Mouse (Mus musculus) kidney, embryonic 14.5 days (tissue): ENCODE results near the gene Etfdh. TPM values are rescaled to one million over a fixed set of nuclear protein-coding genes. Genes with fewer than 3 reads are reported as not detected.
A peak's percentile ranks its signal among the peaks of the same experiment; 100 is the strongest.
"Not testable (repeated sequence)": the region's sequence is repeated elsewhere in the genome, so short reads cannot be mapped to it uniquely, and the experiment has no call there.

ENCODE experiments used
- ATAC-seq: fragments of 200-750 bp; cut with Nextera tagmentation; 2 replicates; pipeline ENCODE4 v1.8.0; 2017; ENCODE audit warnings: moderate number of reproducible peaks, mild to moderate bottlenecking, moderate TSS enrichment, moderate library complexity; ENCODE audit not compliant: low FRiP score, low TSS enrichment
- H3K27ac ChIP-seq: fragments of 300-500 bp; sonication (generic); 2 replicates; pipeline ENCODE4 v1.5.1; 2014; ENCODE audit warnings: low read depth, mild to moderate bottlenecking, low read length, moderate library complexity, mixed read lengths
- H3K27me3 ChIP-seq: fragments of 300-500 bp; sonication (generic); 2 replicates; pipeline ENCODE4 v1.6.1; 2014; ENCODE audit warnings: mild to moderate bottlenecking, low read length; ENCODE audit not compliant: control insufficient read depth, insufficient read depth
- H3K36me3 ChIP-seq: fragments of 300-500 bp; sonication (generic); 2 replicates; pipeline ENCODE4 v1.6.1; 2014; ENCODE audit warnings: low read length, mixed read lengths; ENCODE audit not compliant: control insufficient read depth, insufficient read depth
- H3K4me1 ChIP-seq: fragments of 300-500 bp; sonication (generic); 2 replicates; pipeline ENCODE4 v1.6.1; 2014; ENCODE audit warnings: low read length, mixed read lengths; ENCODE audit not compliant: control insufficient read depth, insufficient read depth
- H3K4me2 ChIP-seq: fragments of 300-500 bp; sonication (generic); replicated peaks from 2 replicates; pipeline ENCODE4 v1.6.1; 2014; ENCODE audit warnings: low read depth, mild to moderate bottlenecking, low read length
- H3K4me3 ChIP-seq: fragments of 300-500 bp; sonication (generic); 2 replicates; pipeline ENCODE4 v1.5.1; 2014; ENCODE audit warnings: mild to moderate bottlenecking, low read length
- H3K9ac ChIP-seq: fragments of 300-500 bp; sonication (generic); 2 replicates; pipeline ENCODE4 v1.6.1; 2014; ENCODE audit warnings: low read depth, mild to moderate bottlenecking, low read length, moderate library complexity
- H3K9me3 ChIP-seq: fragments of 300-500 bp; sonication (generic); 2 replicates; pipeline ENCODE4 v1.6.1; 2016; ENCODE audit warnings: low read length; ENCODE audit not compliant: control insufficient read depth
- WGBS: fragments of 180-500 bp; shearing (Covaris S2); extraction: QIAGEN DNeasy Blood & Tissue Kit; methylation state at CpG from one replicate; pipeline ENCODE4 v1.1.7; 2014; 5-methylcytosine and 5-hydroxymethylcytosine counted together
- polyA plus RNA-seq: library from polyadenylated mRNA; unstranded; fragments of >200 nt; fragmentation: Nextera tagmentation; extraction: Ambion mirVana; gene quantifications from 2 replicates; pipeline ENCODE4 v1.2.1, GENCODE M21; 2014

The Etfdh gene
- polyA plus RNA-seq, 1 experiment from 2014 or later: 60.9 TPM

- no peak overlapping the region for H3K4me3 ChIP-seq
- 8% methylated on average over 6 of the region's 6 CpGs for WGBS
- H3K4me2 ChIP-seq: no peak overlapping the region
- peak; percentile 78 for ATAC-seq
- H3K4me1 ChIP-seq: no peaks in the 10 kb centered on the region
- H3K36me3 ChIP-seq: no peaks in the 10 kb centered on the region
- no peaks in the 10 kb centered on the region for H3K9me3 ChIP-seq
- no peaks in the 10 kb centered on the region for H3K27me3 ChIP-seq
- H3K27ac ChIP-seq: no peak overlapping the region
- H3K9ac ChIP-seq: no peak overlapping the region
These were observed 42.5 kb downstream of the Etfdh start for GRCm38 (mm10) chr3:79586804-79587203.

GRCm38 (mm10) chr3:79579891-79580575 lies 49.3 kb downstream of the Etfdh start:
- H3K27ac ChIP-seq: no peak overlapping the region
- no peak overlapping the region for H3K9ac ChIP-seq
- no peak overlapping the region for H3K4me3 ChIP-seq
- ATAC-seq: no peak
- H3K9me3 ChIP-seq: no peaks in the 10 kb centered on the region
- no peaks in the 10 kb centered on the region for H3K27me3 ChIP-seq
- peaks cover 4% of the 10 kb centered on the region; the same call in 1 of the 2 replicates for H3K4me1 ChIP-seq
- no peaks in the 10 kb centered on the region for H3K36me3 ChIP-seq
- no peak overlapping the region for H3K4me2 ChIP-seq
- 65% methylated on average over 5 of the region's 5 CpGs for WGBS

- peaks cover 4% of the 10 kb centered on the region; the same call in 1 of the 2 replicates for H3K4me1 ChIP-seq
These were observed 51.1 kb downstream of the Etfdh start for GRCm38 (mm10) chr3:79578164-79578563.

GRCm38 (mm10) chr3:79577606-79578005 lies 51.7 kb downstream of the Etfdh start:
- no peak overlapping the region for H3K27ac ChIP-seq
- H3K9me3 ChIP-seq: no peaks in the 10 kb centered on the region
- peaks cover 4% of the 10 kb centered on the region; the same call in 1 of the 2 replicates for H3K4me1 ChIP-seq
- H3K4me3 ChIP-seq: no peak overlapping the region
- H3K4me2 ChIP-seq: no peak overlapping the region
- no peaks in the 10 kb centered on the region for H3K36me3 ChIP-seq
- ATAC-seq: no peak
- no peak overlapping the region for H3K9ac ChIP-seq
- no peaks in the 10 kb centered on the region for H3K27me3 ChIP-seq
- WGBS: 84% methylated on average over 6 of the region's 6 CpGs

More at GRCm38 (mm10) chr3:79578164-79578563, 51.1 kb downstream of the Etfdh start:
- Histone ChIP-seq H3K4me3 (no peak overlapping the region), H3K9ac (no peak overlapping the region), H3K4me2 (no peak overlapping the region), H3K36me3 (no peaks in the 10 kb centered on the region), H3K27me3 (no peaks in the 10 kb centered on the region), H3K9me3 (no peaks in the 10 kb centered on the region), H3K27ac (no peak overlapping the region)
- 54% methylated on average over 6 of the region's 6 CpGs for WGBS
- no peak for ATAC-seq

GRCm38 (mm10) chr3:79576865-79577264 lies 52.4 kb downstream of the Etfdh start:
- Histone ChIP-seq H3K36me3 (no peaks in the 10 kb centered on the region), H3K4me3 (no peak overlapping the region), H3K9ac (no peak overlapping the region), H3K27me3 (no peaks in the 10 kb centered on the region), H3K9me3 (no peaks in the 10 kb centered on the region), H3K27ac (no peak overlapping the region), H3K4me1 (peaks cover 4% of the 10 kb centered on the region; the same call in 1 of the 2 replicates), H3K4me2 (0 out of 2 replicates have a peak overlapping the region, but pooled peaks have one; percentile 15)
- WGBS: 20% methylated on average over 5 of the region's 5 CpGs
- ATAC-seq: peak; percentile 68; the same call in 1 of the 2 replicates

- peak; percentile 40; the same call in 1 of the 2 replicates for ATAC-seq
- peak overlapping the region; percentile 15; the same call in 1 of the 2 replicates for H3K4me2 ChIP-seq
- WGBS: 13% methylated on average over 3 of the region's 3 CpGs
- no peaks in the 10 kb centered on the region for H3K36me3 ChIP-seq
- no peak overlapping the region for H3K9ac ChIP-seq
- H3K27me3 ChIP-seq: no peaks in the 10 kb centered on the region
- no peaks in the 10 kb centered on the region for H3K9me3 ChIP-seq
- no peak overlapping the region for H3K27ac ChIP-seq
- H3K4me1 ChIP-seq: peaks cover 4% of the 10 kb centered on the region; the same call in 1 of the 2 replicates
- H3K4me3 ChIP-seq: no peak overlapping the region
These were observed 52.9 kb downstream of the Etfdh start for GRCm38 (mm10) chr3:79576468-79576816.

- peaks cover 4% of the 10 kb centered on the region; the same call in 1 of the 2 replicates for H3K4me1 ChIP-seq
- H3K9ac ChIP-seq: no peak overlapping the region
- H3K9me3 ChIP-seq: no peaks in the 10 kb centered on the region
- ATAC-seq: peak; percentile 52
- H3K27ac ChIP-seq: no peak overlapping the region
- WGBS: 43% methylated on average over 10 of the region's 10 CpGs
- peak overlapping the region; percentile 15; the same call in 1 of the 2 replicates for H3K4me2 ChIP-seq
- H3K4me3 ChIP-seq: no peak overlapping the region
- no peaks in the 10 kb centered on the region for H3K27me3 ChIP-seq
- no peaks in the 10 kb centered on the region for H3K36me3 ChIP-seq
These were observed 53.5 kb downstream of the Etfdh start for GRCm38 (mm10) chr3:79575576-79576467.

GRCm38 (mm10) chr3:79574336-79574735 lies 55.0 kb downstream of the Etfdh start:
- ATAC-seq: no peak
- no peaks in the 10 kb centered on the region for H3K36me3 ChIP-seq
- H3K4me2 ChIP-seq: no peak overlapping the region
- H3K9me3 ChIP-seq: no peaks in the 10 kb centered on the region
- H3K27me3 ChIP-seq: no peaks in the 10 kb centered on the region
- no peak overlapping the region for H3K4me3 ChIP-seq
- peaks cover 4% of the 10 kb centered on the region; the same call in 1 of the 2 replicates for H3K4me1 ChIP-seq
- WGBS: 92% methylated on average over 3 of the region's 3 CpGs
- H3K9ac ChIP-seq: no peak overlapping the region
- no peak overlapping the region for H3K27ac ChIP-seq

- not testable (repeated sequence) for H3K27ac ChIP-seq, H3K9ac ChIP-seq, H3K4me3 ChIP-seq, H3K36me3 ChIP-seq, H3K27me3 ChIP-seq, H3K4me2 ChIP-seq, H3K4me1 ChIP-seq, H3K9me3 ChIP-seq, ATAC-seq
- WGBS: 95% methylated on average over 5 of the region's 5 CpGs
These were observed 55.9 kb downstream of the Etfdh start for GRCm38 (mm10) chr3:79573376-79573775.
